Mouse (Mus musculus) heart, embryonic 11.5 days (tissue): ENCODE data around the gene Mroh2b. TPM values are rescaled to one million over a fixed set of nuclear protein-coding genes. Genes with fewer than 3 reads are reported as not detected.

ENCODE experiments used
- ATAC-seq: fragments of 200-750 bp; cut with Nextera tagmentation; replicated peaks from 2 replicates; pipeline ENCODE4 v1.8.0; 2017; ENCODE audit warnings: moderate library complexity; ENCODE audit not compliant: insufficient number of reproducible peaks, low FRiP score, low TSS enrichment
- H3K27ac ChIP-seq: fragments of 300-500 bp; sonication (generic); 2 replicates; pipeline ENCODE4 v1.5.1; 2014; ENCODE audit warnings: mild to moderate bottlenecking, low read depth, low read length
- H3K27me3 ChIP-seq: fragments of 300-500 bp; sonication (generic); 2 replicates; pipeline ENCODE4 v1.6.1; 2014; ENCODE audit warnings: mild to moderate bottlenecking, low read length, mixed read lengths; ENCODE audit not compliant: control insufficient read depth, insufficient read depth
- H3K36me3 ChIP-seq: fragments of 300-500 bp; sonication (generic); 2 replicates; pipeline ENCODE4 v1.6.1; 2014; ENCODE audit warnings: mild to moderate bottlenecking, low read length, moderate library complexity, mixed read lengths; ENCODE audit not compliant: control insufficient read depth, insufficient read depth
- H3K4me1 ChIP-seq: fragments of 300-500 bp; sonication (generic); 2 replicates; pipeline ENCODE4 v1.6.1; 2014; ENCODE audit warnings: low read length; ENCODE audit not compliant: control insufficient read depth, insufficient read depth
- H3K4me2 ChIP-seq: fragments of 300-500 bp; sonication (generic); 2 replicates; pipeline ENCODE4 v1.6.1; 2014; ENCODE audit warnings: mild to moderate bottlenecking, moderate library complexity
- H3K4me3 ChIP-seq: fragments of 300-500 bp; sonication (generic); 2 replicates; pipeline ENCODE4 v1.5.1; 2014; ENCODE audit warnings: low read depth, low read length
- H3K9ac ChIP-seq: fragments of 300-500 bp; sonication (generic); 2 replicates; pipeline ENCODE4 v1.6.1; 2014; ENCODE audit warnings: mild to moderate bottlenecking, low read depth, low read length, moderate library complexity
- H3K9me3 ChIP-seq: fragments of 300-500 bp; sonication (generic); replicated peaks from 2 replicates; pipeline ENCODE4 v1.6.1; 2016; ENCODE audit warnings: low read length; ENCODE audit not compliant: control insufficient read depth
- WGBS: fragments of 180-500 bp; shearing (Covaris S2); extraction: QIAGEN DNeasy Blood & Tissue Kit; methylation state at CpG from one replicate; pipeline ENCODE4 v1.1.7; 2014; ENCODE audit not compliant: insufficient replicate concordance; 5-methylcytosine and 5-hydroxymethylcytosine counted together
- polyA plus RNA-seq: library from polyadenylated mRNA; unstranded; fragments of >200 nt; fragmentation: Nextera tagmentation; extraction: Ambion mirVana; gene quantifications from 2 replicates; pipeline ENCODE4 v1.2.1, GENCODE M21; 2014

Mroh2b gene
- polyA plus RNA-seq = not detected in 2 replicates

DNA sequence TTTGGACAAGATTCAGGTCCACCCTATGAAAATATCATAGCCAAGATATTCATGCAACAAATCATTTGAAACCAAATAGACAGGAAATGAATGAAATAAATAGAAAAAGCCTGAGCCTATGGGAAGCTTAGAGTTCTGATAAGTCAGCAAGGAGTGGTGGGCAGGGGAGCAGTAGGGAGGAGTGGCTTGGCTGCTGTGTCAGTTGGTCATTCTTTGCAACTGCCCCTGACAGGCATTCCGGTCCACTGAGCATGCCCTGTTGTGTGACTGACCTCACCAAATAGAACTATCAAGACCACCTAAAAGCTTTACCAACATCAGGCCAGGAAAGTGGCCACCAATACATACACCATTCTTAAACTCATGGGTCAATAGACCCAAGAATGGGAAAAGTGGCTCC, at the start of gene Mroh2b:
TSS of gene Mroh2b (plus strand) at position 301 of the 400 bp plus-strand sequence.
- Histone ChIP-seq H3K27me3 (no peaks in the 10 kb centered on the region), H3K9me3 (no peaks in the 10 kb centered on the region), H3K4me2 (no peak within 1 kb of the TSS), H3K36me3 (no peaks in the 10 kb centered on the region), H3K27ac (no peak within 1 kb of the TSS), H3K4me1 (no peaks in the 10 kb centered on the region), H3K4me3 (no peak within 1 kb of the TSS), H3K9ac (no peak within 1 kb of the TSS)
- no peak for ATAC-seq
- 76% methylated on average over 1 of the region's 1 CpGs for WGBS

DNA sequence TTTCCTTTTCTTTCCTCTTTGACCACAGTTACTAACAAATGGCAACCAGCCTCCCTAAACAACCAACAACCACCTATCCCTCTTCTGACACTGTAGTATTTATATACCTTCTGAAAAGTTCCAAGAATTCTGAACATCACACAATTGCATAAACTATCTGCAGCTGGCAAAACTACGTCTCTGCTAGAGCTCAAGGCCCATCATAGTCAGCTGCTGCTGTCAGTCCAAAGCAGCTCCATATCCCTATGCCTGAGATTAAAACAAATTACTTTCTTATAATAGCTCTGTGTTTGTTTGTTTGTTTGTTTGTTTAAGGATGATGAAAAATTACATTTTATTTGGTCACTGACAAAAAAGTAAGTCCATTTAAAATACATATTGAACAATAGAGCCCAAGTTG, 48.5 kb upstream of the Mroh2b start:
- Histone ChIP-seq H3K36me3 (no peaks in the 10 kb centered on the region), H3K4me2 (no peak overlapping the region), H3K27ac (no peak overlapping the region), H3K4me3 (no peak overlapping the region), H3K9me3 (no peaks in the 10 kb centered on the region), H3K9ac (no peak overlapping the region), H3K27me3 (no peaks in the 10 kb centered on the region), H3K4me1 (no peaks in the 10 kb centered on the region)
- 81% methylated on average over 1 of the region's 1 CpGs for WGBS
- no peak for ATAC-seq

DNA sequence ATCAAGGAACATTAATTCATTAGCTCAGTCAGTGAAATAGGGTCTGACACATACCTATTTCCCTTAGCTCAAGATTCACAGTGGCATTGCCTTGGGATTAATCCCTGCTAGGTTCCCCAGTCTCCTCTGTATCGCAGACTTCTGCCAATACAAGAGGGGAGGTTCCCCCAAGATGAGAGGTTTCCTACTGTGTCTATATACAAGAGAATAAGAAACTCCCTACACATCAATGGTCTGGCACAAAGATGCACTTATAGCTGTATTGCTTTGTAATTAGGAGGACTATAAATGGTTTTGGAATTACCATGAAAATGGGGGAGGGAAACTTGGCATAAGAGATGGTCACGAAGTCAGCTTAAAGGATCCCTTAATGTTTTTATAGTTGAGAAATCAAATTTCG, 3.6 kb upstream of the Mroh2b start:
- no peaks in the 10 kb centered on the region for H3K4me1 ChIP-seq
- 66% methylated on average over 3 of the region's 3 CpGs for whole genome bisulfite sequencing
- H3K4me2 ChIP-seq = no peak overlapping the region
- H3K9me3 ChIP-seq = no peaks in the 10 kb centered on the region
- no peaks in the 10 kb centered on the region for H3K27me3 ChIP-seq
- H3K36me3 ChIP-seq = no peaks in the 10 kb centered on the region
- no peak overlapping the region for H3K27ac ChIP-seq
- no peak overlapping the region for H3K4me3 ChIP-seq
- no peak overlapping the region for H3K9ac ChIP-seq
- no peak for ATAC-seq

DNA sequence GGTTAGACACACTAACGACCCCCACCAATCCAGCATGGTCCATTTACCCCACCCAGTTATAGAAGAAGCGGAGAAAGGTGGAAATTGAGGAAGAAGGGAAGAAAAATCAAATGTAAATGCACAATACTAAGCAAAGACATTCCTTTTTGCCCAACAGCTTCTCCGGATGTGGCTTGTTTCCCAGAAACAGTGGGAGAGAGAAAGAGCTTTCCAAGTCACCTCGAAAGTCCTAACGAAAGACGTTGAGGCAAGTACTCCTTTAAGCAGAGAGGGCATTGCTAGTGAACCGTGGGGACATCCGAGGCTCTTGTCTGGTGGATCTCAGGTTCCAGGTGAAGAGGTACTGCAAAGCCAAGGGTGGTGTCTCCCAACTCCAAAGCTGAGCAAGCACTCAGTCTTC, 36.2 kb downstream of the Mroh2b start:
- no peak overlapping the region for H3K4me2 ChIP-seq

DNA sequence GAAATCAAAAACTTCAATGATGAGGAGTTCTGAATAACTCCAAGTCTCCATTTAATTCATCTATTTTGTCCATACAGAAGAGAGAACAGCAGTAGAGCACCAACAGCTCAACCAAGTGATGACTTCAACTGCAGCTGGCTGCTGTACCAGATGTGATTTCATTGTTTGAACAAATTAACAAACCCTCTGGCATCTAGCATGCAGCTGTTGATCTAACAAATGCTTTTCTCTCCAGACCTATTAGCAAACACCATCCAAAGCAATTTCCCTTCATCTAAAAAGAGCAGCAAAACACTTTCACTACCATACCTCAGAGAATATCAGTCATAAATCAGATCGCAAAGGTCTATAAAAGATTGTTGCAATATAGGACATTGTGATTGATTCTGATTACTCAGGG, 74.8 kb downstream of the Mroh2b start:
- H3K9ac ChIP-seq = no peak overlapping the region
- WGBS = 90% methylated on average over 1 of the region's 1 CpGs
- H3K4me3 ChIP-seq = no peak overlapping the region
- H3K4me2 ChIP-seq = no peak overlapping the region
- H3K4me1 ChIP-seq = no peaks in the 10 kb centered on the region
- no peak for ATAC-seq
- H3K27ac ChIP-seq = no peak overlapping the region
- H3K27me3 ChIP-seq = no peaks in the 10 kb centered on the region
- no peaks in the 10 kb centered on the region for H3K9me3 ChIP-seq
- no peaks in the 10 kb centered on the region for H3K36me3 ChIP-seq

More for the DNA sequence above, 36.2 kb downstream of the Mroh2b start:
- H3K27ac ChIP-seq = no peak overlapping the region
- ATAC-seq = no peak
- 84% methylated on average over 8 of the region's 8 CpGs for WGBS
- no peaks in the 10 kb centered on the region for H3K4me1 ChIP-seq
- H3K9ac ChIP-seq = no peak overlapping the region
- no peaks in the 10 kb centered on the region for H3K36me3 ChIP-seq
- no peak overlapping the region for H3K4me3 ChIP-seq
- no peaks in the 10 kb centered on the region for H3K9me3 ChIP-seq
- H3K27me3 ChIP-seq = no peaks in the 10 kb centered on the region

DNA sequence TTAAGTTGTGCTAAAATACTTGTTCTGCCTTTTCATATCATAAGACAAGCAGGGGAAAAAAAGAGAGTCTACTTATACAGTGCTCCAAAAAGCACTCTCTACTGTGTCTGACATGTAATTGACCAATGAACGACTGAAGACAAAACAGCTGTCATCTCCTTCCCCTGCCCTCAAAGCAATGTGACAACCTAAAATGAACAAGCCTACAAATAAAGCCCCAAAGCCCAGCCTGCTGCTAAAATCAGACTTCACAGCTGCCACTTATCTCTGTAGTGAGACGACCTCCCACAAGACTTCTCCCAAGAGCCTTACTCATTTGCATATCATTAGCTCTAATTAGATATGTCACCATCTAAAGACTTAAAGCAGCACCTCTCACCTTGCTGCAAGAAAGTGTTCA, 104.4 kb downstream of the Mroh2b start:
- H3K4me2 ChIP-seq = no peak overlapping the region
- WGBS = 17% methylated on average over 2 of the region's 2 CpGs
- H3K27ac ChIP-seq = no peak overlapping the region
- no peaks in the 10 kb centered on the region for H3K4me1 ChIP-seq
- H3K9ac ChIP-seq = no peak overlapping the region
- H3K9me3 ChIP-seq = no peaks in the 10 kb centered on the region
- no peak overlapping the region for H3K4me3 ChIP-seq
- no peaks in the 10 kb centered on the region for H3K27me3 ChIP-seq
- ATAC-seq = no peak
- H3K36me3 ChIP-seq = no peaks in the 10 kb centered on the region

DNA sequence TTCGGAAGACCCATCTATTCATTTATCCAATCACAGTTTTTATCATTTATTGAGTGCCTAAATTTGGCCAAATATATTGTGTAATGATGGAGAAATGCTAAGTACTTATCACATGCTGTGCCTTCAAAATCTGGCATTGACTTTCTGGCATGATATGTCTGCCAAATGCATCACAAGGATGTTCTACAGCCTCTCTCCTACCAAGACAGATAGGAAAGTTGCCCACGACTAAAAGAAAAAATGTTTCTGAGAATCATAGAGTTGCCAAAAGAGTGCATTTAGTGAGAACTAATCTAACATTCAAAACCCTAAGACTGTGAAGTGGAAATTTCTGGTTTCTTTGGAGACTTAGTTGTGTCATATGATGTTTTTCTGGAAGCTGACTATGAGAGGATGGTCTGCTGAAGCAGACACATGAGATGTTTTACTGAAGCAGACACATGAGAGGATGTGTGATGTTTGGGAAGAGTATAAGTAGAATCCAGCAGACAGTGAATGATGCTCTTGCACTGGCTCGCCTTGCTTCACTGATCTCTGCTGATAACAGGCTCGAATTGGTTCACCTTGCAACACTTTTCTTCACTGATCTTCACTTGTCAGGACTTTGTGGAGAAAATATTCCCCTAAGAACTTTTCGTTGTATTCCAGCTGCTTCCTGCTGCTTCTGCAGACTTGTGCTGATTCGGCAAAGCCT, 105.1 kb downstream of the Mroh2b start:
- no peaks in the 10 kb centered on the region for H3K36me3 ChIP-seq
- H3K9me3 ChIP-seq = no peaks in the 10 kb centered on the region
- no peak overlapping the region for H3K9ac ChIP-seq
- no peak for ATAC-seq
- no peak overlapping the region for H3K27ac ChIP-seq
- H3K4me1 ChIP-seq = no peaks in the 10 kb centered on the region
- no peak overlapping the region for H3K4me2 ChIP-seq
- H3K27me3 ChIP-seq = no peaks in the 10 kb centered on the region
- 71% methylated on average over 6 of the region's 6 CpGs for WGBS
- no peak overlapping the region for H3K4me3 ChIP-seq

DNA sequence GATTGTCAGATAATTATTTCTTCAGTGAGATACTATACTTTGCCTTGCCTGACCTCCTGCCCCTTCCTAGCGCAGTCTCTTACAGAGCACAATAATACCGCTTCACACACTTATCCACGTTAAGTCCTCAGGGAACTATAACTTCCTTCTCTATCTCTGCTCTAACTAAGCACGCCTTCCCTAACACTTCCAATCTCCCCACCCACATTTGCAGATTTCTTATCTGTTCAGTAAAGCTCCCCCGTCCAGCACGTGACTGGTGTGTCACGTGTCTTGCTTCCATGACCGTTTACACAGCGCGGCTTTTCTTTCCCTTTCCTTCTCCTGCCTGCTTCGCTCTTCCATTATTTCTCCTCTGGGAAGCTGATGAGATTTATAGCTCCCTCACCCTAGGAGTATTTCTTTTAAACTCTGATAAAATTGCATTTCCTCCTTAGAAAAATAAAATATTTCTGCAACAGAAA, 111.1 kb downstream of the Mroh2b start:
- H3K4me3 ChIP-seq = no peak overlapping the region
- no peak for ATAC-seq
- no peaks in the 10 kb centered on the region for H3K4me1 ChIP-seq
- H3K27ac ChIP-seq = no peak overlapping the region
- no peak overlapping the region for H3K9ac ChIP-seq
- no peak overlapping the region for H3K4me2 ChIP-seq
- WGBS = 63% methylated on average over 11 of the region's 11 CpGs
- H3K9me3 ChIP-seq = no peaks in the 10 kb centered on the region; the same call in 1 of the 2 replicates
- no peaks in the 10 kb centered on the region for H3K36me3 ChIP-seq
- no peaks in the 10 kb centered on the region for H3K27me3 ChIP-seq
